Mouse (Mus musculus) cerebellum, adult 18-20 months (tissue): ENCODE data around the gene Slc39a5.

Experiments
- DNase-seq, 2 experiments: peaks; one replicate each; pipeline ENCODE4 v3.0.0; 2021

Slc39a5 gene

DNA sequence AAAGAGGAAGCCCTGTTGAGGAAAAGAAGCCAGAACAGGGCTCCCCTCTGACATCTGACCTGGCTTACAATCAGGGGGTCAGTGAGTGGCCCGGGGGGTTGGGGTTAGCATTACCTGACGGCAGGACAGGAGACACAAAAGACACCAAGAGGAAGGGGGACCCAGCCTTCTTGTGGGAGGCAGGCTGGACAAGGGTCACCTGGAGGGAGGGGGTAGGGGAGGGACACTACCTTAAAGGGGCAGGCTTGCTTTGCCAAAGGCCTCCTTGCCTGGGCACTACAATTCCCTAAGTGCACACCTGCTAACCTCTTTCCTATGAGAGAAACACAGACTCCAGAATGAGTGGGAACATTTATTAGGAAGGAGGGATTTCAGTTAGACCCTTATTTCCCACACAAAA is at the start of gene Slc39a5:
Gene Slc39a5, minus strand, starts transcription at position 174 of the 400 bp plus-strand sequence.
- DNase-seq, result no peak

DNA sequence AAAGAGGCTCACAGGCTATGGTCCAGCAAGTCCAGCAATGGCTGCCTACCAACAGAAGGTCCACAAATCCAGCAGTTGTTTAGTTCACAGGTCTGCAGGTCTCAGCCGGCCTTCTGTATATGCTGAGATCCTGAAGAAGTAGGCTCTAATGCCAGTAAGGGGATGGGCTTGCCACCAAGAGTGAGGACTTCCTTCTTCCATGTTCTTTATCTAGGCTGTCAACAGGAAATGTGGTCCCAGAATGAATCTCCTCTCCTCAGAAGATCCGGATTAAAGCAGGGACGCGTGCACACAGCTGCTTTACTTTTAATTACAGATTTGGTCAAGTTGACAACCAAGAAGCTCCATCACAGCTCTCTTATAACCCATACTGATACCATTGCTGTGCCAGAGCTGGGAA is 44.4 kb upstream of the Slc39a5 start:
- DNase-seq, result no peak

DNA sequence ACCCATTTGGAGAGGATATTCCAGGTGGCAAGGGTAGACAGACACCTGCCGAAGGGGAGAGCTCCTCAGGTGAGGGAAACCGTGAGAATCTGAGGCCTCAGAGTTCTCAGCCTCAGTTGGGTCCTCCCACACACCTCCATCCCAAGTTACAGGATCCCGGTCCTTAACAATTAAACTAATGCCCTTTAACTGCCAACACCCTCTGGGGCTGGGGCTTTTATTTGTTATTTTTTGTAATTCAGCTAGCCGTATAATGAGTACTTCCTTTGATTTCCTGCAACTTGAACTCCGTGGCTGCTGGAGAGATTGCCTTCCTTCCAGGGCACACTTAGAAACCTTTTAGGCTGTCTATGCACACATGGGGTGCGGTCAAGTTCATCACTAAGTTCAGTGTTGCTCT is 43.3 kb upstream of the Slc39a5 start:
- DNase-seq, result no peak

DNA sequence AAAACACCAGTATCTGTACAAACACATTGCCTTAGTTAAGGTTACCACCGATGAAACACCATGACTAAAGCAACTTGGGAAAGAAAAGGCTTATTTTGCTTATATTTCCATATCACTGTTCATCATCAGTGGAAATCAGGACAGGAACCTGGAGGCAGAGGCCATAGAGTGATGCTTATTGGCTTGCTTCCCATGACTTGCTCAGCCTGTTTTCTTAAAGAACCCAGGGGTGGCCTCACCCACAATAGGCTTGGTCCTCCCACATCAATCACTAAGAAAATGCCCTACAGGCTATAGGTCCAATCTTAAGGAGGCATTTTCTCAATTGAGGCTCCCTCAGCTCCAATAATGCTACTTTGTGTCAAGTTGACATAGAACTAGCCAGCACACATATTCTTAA is 41.7 kb upstream of the Slc39a5 start:
- DNase-seq, result no peak

DNA sequence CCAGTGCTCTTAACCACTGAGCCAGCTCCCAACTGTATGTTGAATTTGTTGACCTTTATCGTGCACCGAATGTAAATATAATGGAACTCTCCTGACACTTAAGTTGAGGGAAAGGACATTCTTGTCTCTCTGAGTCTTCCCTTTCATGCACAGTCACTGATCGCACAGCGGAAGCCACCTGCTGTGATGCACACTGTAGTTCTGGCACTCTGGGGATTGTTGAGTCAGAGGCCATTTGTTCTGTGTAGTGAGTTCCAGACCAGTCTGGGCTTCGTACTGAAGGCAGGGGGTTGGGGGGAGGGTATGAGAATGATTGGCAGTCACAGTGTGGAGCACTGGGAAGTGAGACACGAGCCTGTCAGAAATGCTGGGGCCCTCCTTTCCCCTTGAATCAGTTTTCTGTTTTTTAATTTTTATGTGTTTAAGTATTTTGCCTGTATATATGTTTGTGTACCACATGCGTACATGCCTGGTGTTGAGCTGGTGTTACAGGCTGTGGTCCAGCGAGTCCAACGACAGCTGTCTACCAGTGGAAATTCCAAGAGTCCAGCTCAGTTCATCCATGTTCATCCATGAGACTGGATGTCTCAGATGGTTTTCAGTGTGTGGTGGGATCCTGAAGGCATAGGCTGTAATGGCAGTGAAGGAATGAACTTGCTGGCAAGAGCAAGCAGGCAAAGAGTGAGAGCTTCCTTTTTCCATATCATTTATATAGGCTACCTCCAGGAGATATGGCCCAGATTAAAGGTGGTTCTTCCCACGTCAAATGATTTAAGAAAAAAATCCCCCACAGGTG is 40.5 kb upstream of the Slc39a5 start:
- DNase-seq, result peak in 1 of 2 experiments; percentile 46

DNA sequence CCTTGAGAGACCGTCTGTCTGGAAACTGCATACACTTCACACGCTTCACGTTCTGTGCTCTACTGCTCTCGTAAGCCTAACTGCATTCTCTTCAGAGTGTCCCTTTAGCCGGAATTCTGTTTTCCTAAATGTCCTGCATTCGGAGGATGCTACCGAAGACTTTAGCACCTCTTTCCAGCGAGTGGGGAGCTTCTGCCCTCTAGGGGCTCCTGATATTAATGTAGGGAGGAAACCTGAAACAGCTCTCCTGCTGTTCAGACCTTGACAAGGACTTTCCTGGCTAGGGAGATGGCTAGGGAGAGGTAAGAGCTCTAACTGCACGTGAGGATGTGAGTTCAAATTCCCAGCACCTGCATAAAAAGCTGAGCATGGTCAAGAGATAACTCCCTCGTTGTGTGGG is 39.4 kb upstream of the Slc39a5 start:
- DNase-seq, result peak; percentile 55 to 61

DNA sequence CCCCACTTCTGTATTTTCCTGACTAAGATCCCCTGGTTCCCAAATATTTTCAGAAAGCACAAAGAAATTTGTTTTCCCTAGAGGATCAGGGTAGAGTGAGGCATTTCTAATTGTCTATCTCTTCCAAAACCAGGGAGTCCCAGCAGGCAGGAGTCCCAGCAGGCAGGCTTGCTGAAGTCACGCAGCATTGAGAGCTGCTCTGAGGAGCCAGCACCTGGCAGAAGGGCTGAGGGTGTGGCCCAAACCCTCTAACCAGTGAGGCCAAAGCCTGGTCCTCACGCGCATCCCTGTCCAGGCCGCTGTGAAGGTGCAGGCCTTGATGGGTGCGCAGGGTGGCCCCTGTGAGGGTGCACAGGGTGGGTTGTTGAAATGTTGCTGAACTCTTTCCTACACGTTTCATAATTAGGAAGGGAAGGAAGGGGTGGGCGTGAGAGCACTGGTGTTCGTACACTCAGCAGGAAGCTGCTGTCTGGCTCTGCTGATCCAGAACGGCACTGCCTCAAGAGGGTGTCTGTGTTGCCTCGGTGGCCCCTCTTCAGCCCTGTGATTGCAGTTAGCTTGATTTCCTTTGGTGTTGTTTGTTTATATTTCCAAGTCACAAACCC is 37.7 kb upstream of the Slc39a5 start:
- peak in 1 of 2 experiments; percentile 38 for DNase-seq

DNA sequence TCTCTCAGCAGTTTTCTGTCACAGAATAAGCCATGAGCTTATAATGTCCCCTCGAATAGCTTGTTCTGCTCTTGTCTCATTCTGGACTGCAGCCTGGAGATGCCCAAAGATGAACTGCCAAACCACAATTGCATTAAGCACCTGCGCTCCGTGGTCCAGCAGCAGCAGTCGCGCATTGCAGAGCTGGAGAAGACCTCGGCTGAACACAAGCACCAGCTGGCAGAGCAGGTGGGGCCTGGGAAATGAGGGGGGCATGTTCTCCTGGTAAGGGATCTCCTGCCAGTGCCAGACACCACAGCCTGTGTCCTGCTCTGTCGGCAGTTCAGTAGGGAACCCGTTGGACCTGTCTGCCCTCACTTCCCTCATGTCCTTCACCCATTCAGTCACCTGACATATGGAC is 35.3 kb upstream of the Slc39a5 start:
- peak; percentile 63 to 72 for DNase-seq

DNA sequence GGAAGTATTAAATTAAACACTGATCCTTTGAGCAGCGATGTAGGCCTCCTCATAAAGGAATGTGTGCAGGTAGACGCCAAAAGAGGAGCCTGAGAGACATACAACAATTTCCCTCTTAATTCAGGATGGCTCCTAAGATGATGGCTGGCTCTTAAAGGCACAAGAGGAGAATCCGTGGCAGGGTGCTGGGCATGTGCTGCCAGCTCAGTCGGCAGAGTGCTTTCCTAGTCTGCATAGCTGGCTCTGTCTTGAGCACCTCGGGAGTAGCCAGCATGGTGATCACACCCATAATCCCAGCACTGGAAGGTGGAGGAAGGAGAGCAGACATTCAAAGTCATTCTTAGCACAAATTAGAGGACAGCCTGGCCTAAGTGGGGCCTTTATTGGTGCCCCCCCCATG is 34.8 kb upstream of the Slc39a5 start:
- DNase-seq, result peak; percentile 53 to 60

DNA sequence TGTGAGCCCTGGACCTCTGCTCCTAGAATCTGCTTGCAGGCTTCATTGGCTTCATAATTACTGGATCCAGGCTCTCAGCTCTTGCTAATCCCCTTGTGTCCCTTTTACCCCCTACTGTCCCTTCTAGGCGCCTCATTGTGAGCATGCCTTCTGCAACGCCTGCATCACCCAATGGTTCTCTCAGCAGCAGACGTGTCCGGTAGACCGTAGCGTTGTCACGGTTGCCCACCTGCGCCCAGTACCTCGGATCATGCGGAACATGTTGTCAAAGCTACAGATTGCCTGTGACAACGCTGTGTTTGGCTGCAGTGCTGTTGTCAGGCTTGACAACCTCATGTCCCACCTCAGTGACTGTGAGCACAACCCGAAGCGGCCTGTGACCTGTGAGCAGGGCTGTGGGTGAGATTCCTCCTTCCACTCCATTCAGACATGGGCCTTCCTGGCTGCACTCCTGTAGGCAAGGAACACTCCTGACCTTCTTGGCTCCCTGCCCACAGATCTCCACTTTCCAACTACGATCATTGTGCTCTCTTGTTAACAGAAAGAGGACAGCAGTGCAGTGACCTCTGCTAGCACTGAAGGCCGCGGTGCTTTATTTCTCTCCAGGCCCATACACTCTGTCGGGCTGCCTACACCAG is 34.3 kb upstream of the Slc39a5 start:
- peak; percentile 77 to 79 for DNase-seq

DNA sequence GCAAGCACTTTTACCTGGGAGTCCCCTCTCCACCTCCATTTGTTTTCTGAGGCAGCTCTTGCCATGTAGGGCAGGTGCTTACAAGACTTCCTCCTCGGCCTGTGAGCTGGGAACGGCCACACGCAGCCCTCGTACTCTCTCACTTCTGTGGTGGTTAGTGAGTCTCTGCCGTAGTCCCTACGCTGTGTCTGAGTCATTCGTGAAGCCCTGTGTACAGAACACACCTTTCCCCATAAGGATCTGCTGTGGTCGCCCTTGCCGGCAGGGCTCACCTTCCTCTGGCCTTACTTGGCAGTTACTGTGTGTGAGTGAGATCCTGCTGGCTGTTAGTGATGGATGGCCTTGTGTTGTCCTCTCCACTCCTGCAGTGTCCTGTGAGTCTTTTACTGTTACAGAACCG is 33.7 kb upstream of the Slc39a5 start:
- DNase-seq, result peak in 1 of 2 experiments; percentile 30

DNA sequence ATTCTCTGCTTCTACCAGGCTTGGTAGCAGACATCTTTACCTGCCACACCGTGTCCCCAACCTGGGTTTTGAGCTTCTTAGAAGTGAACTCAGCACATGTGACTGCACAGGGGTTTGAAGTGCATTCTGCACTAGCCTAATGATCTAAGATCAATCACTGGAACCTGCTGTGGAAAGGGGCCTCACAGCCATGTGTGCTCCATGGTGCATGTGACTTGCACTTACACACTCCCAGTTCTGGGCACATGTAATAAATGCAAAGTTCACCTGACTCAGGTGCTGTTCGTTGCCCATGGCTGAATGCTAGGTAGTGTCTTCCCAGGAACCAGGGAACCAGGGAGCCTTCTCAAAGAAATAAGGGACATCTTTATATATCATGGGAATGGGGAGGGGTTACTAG is 32.4 kb upstream of the Slc39a5 start:
- DNase-seq, result no peak

DNA sequence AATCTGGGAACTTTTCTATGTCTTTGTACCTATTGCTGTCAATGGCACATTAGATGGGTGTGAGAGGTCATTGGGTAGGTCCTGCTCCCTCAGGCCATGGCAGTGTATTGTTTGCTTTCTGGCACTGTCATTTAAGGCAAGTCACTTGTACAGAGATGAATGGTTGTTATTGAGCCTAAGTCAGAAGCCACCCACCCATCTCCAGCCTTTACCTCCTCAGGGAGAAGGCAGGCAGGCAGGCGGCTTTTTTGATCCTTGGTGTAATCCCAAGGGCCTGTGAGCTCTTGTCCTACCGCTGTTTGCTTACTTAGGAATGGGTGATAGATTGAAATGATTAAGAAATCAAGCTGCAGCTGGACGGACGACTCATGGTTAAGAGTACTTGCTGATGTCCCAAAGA is 28.4 kb upstream of the Slc39a5 start:
- DNase-seq, result no peak

DNA sequence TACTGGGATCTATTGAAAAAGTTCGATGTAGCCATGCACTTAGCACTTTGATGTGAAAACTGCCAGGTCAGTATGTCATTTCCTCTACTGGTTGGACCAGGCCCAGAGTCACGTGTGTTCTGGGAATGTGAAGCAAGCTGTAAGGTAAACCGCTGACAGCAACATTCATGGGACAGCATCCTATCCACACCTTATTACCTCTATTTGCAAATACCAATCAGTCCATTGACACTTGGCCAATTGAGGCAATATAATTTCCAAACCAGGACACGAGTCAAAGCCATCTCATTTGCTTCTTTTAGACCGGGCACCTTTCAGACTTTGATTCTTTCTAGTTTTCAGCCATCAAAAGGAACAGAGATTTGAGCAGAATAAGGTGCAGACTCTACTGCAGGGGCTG is 28.0 kb upstream of the Slc39a5 start:
- DNase-seq, result no peak

DNA sequence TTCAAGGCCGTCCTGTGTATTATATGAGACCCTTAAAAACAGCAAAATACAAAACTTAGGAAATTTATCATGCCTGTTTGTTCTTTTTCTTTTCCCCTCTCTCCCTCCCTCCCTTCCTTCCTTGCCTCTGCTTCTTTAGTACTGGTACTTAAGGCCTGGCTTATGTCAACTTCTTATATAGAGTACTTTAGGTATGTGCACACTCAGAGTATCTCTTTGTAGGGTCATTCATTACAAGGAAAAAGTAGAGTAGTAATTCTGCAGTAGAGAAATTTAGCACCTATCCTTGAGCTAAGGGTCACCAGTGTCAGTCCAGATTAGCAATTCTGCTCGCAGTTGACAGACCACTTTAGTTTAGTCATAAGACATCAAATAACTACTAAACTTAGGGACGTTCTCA is 24.2 kb upstream of the Slc39a5 start:
- no peak for DNase-seq

DNA sequence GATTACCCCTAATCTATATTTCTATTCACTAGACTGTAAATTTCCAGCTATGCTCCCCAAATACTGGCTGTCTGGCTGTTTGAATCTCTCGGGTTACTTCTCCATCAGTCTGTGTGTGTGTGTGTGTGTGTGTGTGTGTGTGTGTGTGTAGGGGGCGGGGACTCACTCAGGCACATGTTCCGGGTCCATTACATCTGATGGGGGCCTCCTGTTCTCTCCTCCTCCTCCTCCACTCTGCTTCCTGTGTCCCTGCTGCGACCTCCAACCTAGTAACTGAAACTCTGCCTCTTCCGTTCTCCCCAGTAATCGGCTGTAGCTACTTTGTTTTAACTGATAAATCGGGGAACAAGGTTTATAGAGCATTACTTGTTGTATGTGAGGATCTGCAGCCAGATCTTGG is 23.6 kb upstream of the Slc39a5 start:
- no peak for DNase-seq

DNA sequence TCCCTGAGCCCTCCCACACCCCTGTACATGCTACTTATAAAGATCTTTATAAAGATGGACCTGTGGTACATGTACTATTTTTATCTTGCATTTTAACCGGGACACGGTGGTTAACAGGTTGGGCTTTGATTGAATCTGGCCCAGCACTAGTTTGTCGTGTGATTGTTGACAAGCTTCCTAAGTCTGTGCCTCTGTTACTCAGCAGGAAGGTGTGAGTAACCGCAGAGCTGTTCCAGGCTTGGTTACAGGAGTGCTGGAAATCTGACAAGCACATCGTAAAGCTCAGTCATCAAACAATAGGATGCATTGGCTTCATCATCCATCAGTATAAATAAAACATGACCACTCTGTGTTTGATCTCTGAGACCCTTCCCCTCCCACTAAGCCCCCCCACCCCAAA is 21.4 kb upstream of the Slc39a5 start:
- DNase-seq, result peak; percentile 44 to 55

DNA sequence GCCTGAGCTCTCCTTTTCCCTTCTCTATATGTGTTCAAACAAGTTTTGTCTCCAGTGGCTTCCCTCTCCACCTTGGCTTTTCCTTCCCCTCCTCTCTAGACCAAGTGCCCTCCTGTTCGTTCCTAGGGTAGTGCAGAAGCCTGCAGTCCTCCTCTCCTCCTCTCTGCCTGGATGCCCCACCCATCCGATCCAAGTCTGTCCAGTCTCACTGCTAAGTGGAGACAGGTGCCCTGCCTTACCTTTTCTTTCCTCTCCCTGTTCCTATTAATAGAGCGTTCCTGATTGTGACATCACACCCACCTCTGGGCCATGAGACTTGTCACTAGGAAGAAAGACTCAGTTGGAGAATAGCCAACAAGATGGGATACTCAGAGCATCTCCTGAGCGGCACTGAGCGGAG is 13.8 kb upstream of the Slc39a5 start:
- no peak for DNase-seq

DNA sequence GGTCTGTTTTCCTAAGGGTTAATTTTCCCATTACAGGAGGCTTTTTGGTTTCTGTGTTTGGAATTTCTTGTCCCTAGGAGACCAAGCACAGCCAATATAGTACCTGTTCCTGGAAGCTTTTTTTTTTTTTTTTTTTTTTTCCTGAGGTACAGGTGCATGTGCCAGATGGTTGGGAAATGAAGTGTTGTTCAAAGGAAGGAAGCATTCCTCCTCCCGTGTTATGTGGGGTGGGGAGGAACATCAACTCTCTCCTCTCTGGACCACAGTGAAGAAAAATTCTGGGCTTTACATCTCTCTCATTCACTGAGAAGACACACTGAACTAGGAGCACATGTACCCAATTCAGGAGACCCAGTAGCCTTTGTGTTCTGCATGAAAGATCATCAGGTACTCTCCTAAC is 12.0 kb upstream of the Slc39a5 start:
- DNase-seq, result peak; percentile 36 to 49

DNA sequence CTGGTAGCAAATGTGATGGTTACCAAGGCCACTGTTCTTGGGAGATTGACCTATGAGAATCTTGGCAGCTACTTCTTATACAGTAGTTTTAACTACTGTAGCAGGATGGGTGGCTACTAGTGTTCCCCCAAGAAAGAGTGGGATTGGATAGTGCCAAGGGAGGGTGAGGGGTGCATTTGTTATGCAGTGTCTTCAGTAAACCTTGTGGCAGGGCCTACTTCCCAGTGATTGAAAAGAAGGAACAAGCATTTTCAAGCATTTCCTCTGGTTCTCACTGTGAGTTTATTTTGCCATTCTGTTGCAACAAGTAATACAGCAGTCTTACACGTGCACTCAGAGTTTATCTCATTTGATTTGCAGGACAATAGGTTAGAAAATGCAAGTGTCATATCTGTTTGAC is 11.5 kb upstream of the Slc39a5 start:
- no peak for DNase-seq

DNA sequence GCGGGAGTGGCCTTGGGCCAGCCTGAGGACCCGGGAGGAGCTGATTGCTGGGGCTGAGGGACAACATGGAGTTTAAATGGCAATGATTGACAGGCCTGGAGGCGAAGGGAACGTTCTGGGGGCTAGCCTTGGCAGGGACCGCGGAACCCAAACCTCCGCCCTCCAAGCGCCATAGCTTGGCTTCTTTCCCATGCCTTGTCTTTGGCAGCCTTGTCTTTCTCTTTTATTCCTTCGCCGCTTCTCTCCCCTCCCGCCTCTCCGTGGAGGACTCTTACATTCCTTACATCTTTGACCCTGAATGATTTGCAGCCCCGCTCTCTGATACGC is 11.0 kb upstream of the Slc39a5 start:
- DNase-seq, result peak; percentile 45 to 48

DNA sequence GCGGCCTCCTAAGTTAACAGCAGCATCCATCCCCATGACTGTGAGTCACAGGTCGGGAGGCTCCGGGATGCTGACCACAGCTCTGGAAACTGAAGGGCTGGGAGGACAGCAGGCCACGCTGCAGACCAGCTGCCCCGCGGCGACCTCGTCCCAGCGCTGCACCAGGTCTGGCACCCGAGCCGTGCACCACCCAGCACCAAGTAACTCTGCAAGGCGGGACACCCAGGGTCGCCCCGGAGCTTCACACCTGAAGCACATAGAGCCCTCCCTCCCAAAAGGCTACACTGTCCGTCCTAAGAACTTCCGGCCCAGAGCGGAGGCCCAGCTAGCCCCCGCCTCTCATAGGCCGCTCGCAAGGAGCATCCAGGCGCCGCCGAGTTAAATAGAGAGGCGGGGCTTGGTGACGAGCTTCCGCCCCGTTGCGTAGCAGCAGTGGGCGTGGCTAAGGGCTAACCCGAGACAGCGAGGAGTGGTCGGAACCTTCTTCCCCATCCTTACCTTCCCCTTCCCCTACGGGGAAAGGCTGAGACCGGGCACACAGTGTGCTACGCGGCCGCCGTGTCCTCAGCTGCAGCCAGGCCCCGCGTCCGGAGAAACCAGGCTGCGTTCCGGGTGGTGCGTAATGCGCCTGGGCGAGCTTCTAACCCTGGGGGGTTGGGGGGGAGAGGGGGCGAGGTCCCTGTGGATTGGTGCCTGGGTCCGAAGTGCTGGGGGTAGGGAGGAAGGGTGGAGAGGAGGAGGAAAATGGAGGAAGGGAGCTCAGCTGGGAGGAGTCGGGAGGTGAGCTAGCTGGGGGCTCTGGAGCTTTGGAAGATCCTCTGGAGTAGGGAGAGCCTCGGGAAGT is 10.4 kb upstream of the Slc39a5 start, which contains the start of the genes Nabp2 and Rnf41:
Gene Nabp2, minus strand, starts transcription at position 282 of the 844 bp plus-strand sequence.
Gene Rnf41, plus strand, starts transcription at position 447 of the 844 bp plus-strand sequence.
- DNase-seq, result peak; percentile 95

DNA sequence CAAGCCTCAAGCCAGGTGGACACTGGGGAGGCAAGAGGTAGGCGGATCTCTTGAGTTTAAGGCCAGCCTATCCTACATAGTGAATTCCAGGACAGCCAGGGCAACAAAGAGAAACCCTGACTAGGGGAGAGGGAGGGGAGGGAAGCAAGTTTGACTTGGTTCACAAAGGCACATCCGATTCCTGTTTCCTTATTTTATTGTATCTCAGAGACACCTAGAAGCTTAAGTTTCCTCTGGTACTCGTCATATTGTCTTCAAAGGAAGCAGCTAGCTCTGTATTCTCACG is 9.5 kb upstream of the Slc39a5 start:
- no peak for DNase-seq
